Mouse (Mus musculus): ENCODE results near the gene Aox2.

- TF ChIP-seq CTCF (IDR thresholded peaks at IDR 0.05; ENCODE audit: extremely low read depth, insufficient read depth, low read length) (no peak), POLR2A (IDR thresholded peaks at IDR 0.05; ENCODE audit: extremely low read depth, insufficient read depth, low read length) (no peak)
Measured at GRCm38 (mm10) chr1:58397731-58398130, 119.6 kb downstream of the Aox2 start.
